Mouse (Mus musculus): ENCODE measurements at regions not wholly inside any gene's neighbourhood (a gene's known extent, or its start where the extent isn't known, plus 50 kb on each side); places are given as distances from the start of the nearest gene placed in this dataset.

GRCm38 (mm10) chr16:9469394-9469793 is 526.0 kb downstream of the Grin2a start:
- no peak for TF ChIP-seq CTCF (IDR thresholded peaks at IDR 0.05; ENCODE audit: control insufficient read depth, insufficient read depth, insufficient replicate concordance, low read depth, low read length)
- TF ChIP-seq POLR2A (IDR thresholded peaks at IDR 0.05; ENCODE audit: control insufficient read depth, low read depth, low read length), result no peak

All from testis, adult 2 months (tissue).